Mouse (Mus musculus) gastrocnemius, adult 2 months (tissue): Measurements from ENCODE around the gene Ppia. TPM values are rescaled to one million over a fixed set of nuclear protein-coding genes. Genes with fewer than 3 reads are reported as not detected.
"Not testable (repeated sequence)": the region's sequence is repeated elsewhere in the genome, so short reads cannot be mapped to it uniquely, and the experiment has no call there.

Experiments
- DNase-seq: peaks from one replicate; pipeline ENCODE4 v3.0.0; 2022
- H3K27ac ChIP-seq: fragments of 200-600 bp; 2 replicates; pipeline ENCODE4 v1.8.1; 2022; ENCODE audit warnings: mild to moderate bottlenecking
- H3K4me3 ChIP-seq: fragments of 200-600 bp; 2 replicates; pipeline ENCODE4 v1.8.1; 2022; ENCODE audit warnings: mild to moderate bottlenecking, moderate library complexity
- CTCF ChIP-seq: fragments of 200-600 bp; IDR thresholded peaks from 2 replicates; pipeline ENCODE4 v1.8.1; 2022; ENCODE audit warnings: antibody characterized with exemption, mild to moderate bottlenecking, moderate library complexity
- intact Hi-C: fragments of 180-260 bp; cut with DNase I; formaldehyde crosslinking; loops from one replicate; pipeline ENCODE4 v1.15.1; 2025
- total RNA-seq, 2 experiments: library from RNA; stranded (reverse); gene quantifications; 2 replicates each; pipeline ENCODE4 v1.2.3; 2021

Gene Ppia
- total RNA-seq, 2 experiments from 2014 or later = 205 to 209 TPM

- TF ChIP-seq CTCF = no peak
- intact Hi-C loops = no loop called here
- Histone ChIP-seq H3K27ac (no peak overlapping the region), H3K4me3 (no peak overlapping the region)
- DNase-seq = no peak
Observed at GRCm38 (mm10) chr11:6420283-6420703, 5.0 kb downstream of the Ppia start.

- H3K27ac ChIP-seq = no peak overlapping the region
- H3K4me3 ChIP-seq = no peak overlapping the region
- intact Hi-C loops = no loop called here
- DNase-seq = no peak
- TF ChIP-seq CTCF = no peak
Observed at GRCm38 (mm10) chr11:6420722-6421350, 5.6 kb downstream of the Ppia start.

- intact Hi-C loops = no loop called here
- no peak for TF ChIP-seq CTCF
- no peak overlapping the region for H3K27ac ChIP-seq
- H3K4me3 ChIP-seq = no peak overlapping the region
- DNase-seq = no peak
Observed at GRCm38 (mm10) chr11:6430186-6430585, 14.9 kb downstream of the Ppia start.

GRCm38 (mm10) chr11:6436442-6436841, 21.2 kb downstream of the Ppia start:
- intact Hi-C loops = no loop called here
- Histone ChIP-seq H3K4me3 (no peak overlapping the region), H3K27ac (no peak overlapping the region)
- DNase-seq = peak; percentile 58
- peak; percentile 69 for TF ChIP-seq CTCF

- Histone ChIP-seq H3K27ac (no peak overlapping the region), H3K4me3 (no peak overlapping the region)
- TF ChIP-seq CTCF = no peak
- DNase-seq = no peak
- intact Hi-C loops = no loop called here
Observed at GRCm38 (mm10) chr11:6437667-6438066, 22.4 kb downstream of the Ppia start.

- no peak for DNase-seq
- H3K27ac ChIP-seq = no peak overlapping the region
- intact Hi-C loops = no loop called here
- no peak overlapping the region for H3K4me3 ChIP-seq
- TF ChIP-seq CTCF = no peak
Observed at GRCm38 (mm10) chr11:6440171-6440570, 24.9 kb downstream of the Ppia start.

GRCm38 (mm10) chr11:6442566-6442965, 27.3 kb downstream of the Ppia start:
- TF ChIP-seq CTCF = no peak
- no peak for DNase-seq
- H3K27ac ChIP-seq = peak overlapping the region; percentile 49; the same call in 1 of the 2 replicates
- intact Hi-C loops = no loop called here
- no peak overlapping the region; the same call in 1 of the 2 replicates for H3K4me3 ChIP-seq

- DNase-seq = no peak
- Histone ChIP-seq H3K4me3 (peak overlapping the region; percentile 87), H3K27ac (peak overlapping the region; percentile 95)
- no peak for TF ChIP-seq CTCF
- intact Hi-C loops = no loop called here
Observed at GRCm38 (mm10) chr11:6443102-6443501, 27.9 kb downstream of the Ppia start.

- no peak for TF ChIP-seq CTCF
- no peak for DNase-seq
- intact Hi-C loops = loop anchor here (2.0 kb wide), 1 partner anchor 31 kb away; the partner anchor contains the start of gene Purb
- Histone ChIP-seq H3K27ac (peak overlapping the region; percentile 95), H3K4me3 (peak overlapping the region; percentile 87)
Observed at GRCm38 (mm10) chr11:6443727-6444076, 28.5 kb downstream of the Ppia start.

GRCm38 (mm10) chr11:6444077-6444853, 29.0 kb downstream of the Ppia start, which contains the start of gene H2afv:
Gene H2afv (minus strand): TSS chr11:6444443.
- intact Hi-C loops = loop anchor here (2.0 kb wide), 1 partner anchor 31 kb away; the partner anchor contains the start of gene Purb
- peak within 1 kb of the TSS; percentile 95 for H3K27ac ChIP-seq

GRCm38 (mm10) chr11:6445441-6445840, 30.2 kb downstream of the Ppia start:
- Histone ChIP-seq H3K27ac (no peak overlapping the region), H3K4me3 (no peak overlapping the region)
- no peak for DNase-seq
- intact Hi-C loops = loop anchor here (2.0 kb wide), 1 partner anchor 29 kb away; the partner anchor contains the start of gene Purb
- no peak for TF ChIP-seq CTCF

More at GRCm38 (mm10) chr11:6444077-6444853, 29.0 kb downstream of the Ppia start, which contains the start of gene H2afv:
- peak within 1 kb of the TSS; percentile 87 for H3K4me3 ChIP-seq
- peak; percentile 45 for TF ChIP-seq CTCF
- DNase-seq = peak; percentile 100

- intact Hi-C loops = loop anchor here (2.0 kb wide), 1 partner anchor 29 kb away; the partner anchor contains the start of gene Purb
- TF ChIP-seq CTCF = no peak
- DNase-seq = no peak
- H3K27ac ChIP-seq = no peak overlapping the region
- H3K4me3 ChIP-seq = no peak overlapping the region
Observed at GRCm38 (mm10) chr11:6445951-6446350, 30.7 kb downstream of the Ppia start.

GRCm38 (mm10) chr11:6447493-6447892, 32.2 kb downstream of the Ppia start:
- intact Hi-C loops = no loop called here
- TF ChIP-seq CTCF = no peak
- no peak for DNase-seq

GRCm38 (mm10) chr11:6448155-6448554, 32.9 kb downstream of the Ppia start:
- H3K4me3 ChIP-seq, DNase-seq, intact Hi-C loops, H3K27ac ChIP-seq: not testable (repeated sequence)

More at GRCm38 (mm10) chr11:6447493-6447892, 32.2 kb downstream of the Ppia start:
- Histone ChIP-seq H3K4me3 (no peak overlapping the region), H3K27ac (no peak overlapping the region)
